Comparison of ENCODE assay signal across 20 mouse cellular contexts in genomic region chr17:86876940-86877339, GRCm38 (mm10). TPM values are rescaled to one million over a fixed set of nuclear protein-coding genes. Genes with fewer than 3 reads are reported as not detected.
"Had no signal": no experiment of that assay in that cellular context is flagged by ENCODE, and none has a peak within 500 bp of the region (broad histone marks: within the 10 kb centered on the region; RNA-seq: fewer than 3 reads in every experiment).

No protein-coding gene starts in this region.

- H3K27me3 ChIP-seq: limb, embryonic 12.5 days; neural tube, embryonic 13.5 days; stomach, embryonic 15.5 days had no signal

- H3K9ac ChIP-seq: limb, embryonic 12.5 days; lung, embryonic 14.5 days; midbrain, embryonic 12.5 days; neural tube, embryonic 13.5 days; stomach, embryonic 15.5 days had no signal

- H3K4me2 ChIP-seq: limb, embryonic 12.5 days; lung, embryonic 14.5 days; midbrain, embryonic 12.5 days; neural tube, embryonic 13.5 days; stomach, embryonic 15.5 days had no signal

- H3K36me3 ChIP-seq: limb, embryonic 12.5 days; midbrain, embryonic 12.5 days; neural tube, embryonic 13.5 days; stomach, embryonic 15.5 days had no signal

- H3K4me3 ChIP-seq: limb, embryonic 12.5 days; megakaryocyte, embryonic 14.5 days; midbrain, embryonic 12.5 days; neural tube, embryonic 13.5 days; stomach, embryonic 15.5 days had no signal

- DNase-seq: kidney, adult 8-10 months; kidney, postnatal 25 days; lung, embryonic 14.5 days; lung, postnatal 10 days; lung, postnatal 4 days; retina, postnatal 1 day; thymus, postnatal 4 days had no signal

- H3K27ac ChIP-seq: limb, embryonic 12.5 days; midbrain, embryonic 12.5 days; neural tube, embryonic 13.5 days; stomach, embryonic 15.5 days had no signal

- H3K9me3 ChIP-seq: limb, embryonic 12.5 days; megakaryocyte, embryonic 14.5 days; midbrain, embryonic 12.5 days; neural tube, embryonic 13.5 days; stomach, embryonic 15.5 days had no signal

- ATAC-seq: intestine, embryonic 16.5 days; midbrain, embryonic 16.5 days had no signal

- H3K4me1 ChIP-seq: limb, embryonic 12.5 days; megakaryocyte, embryonic 14.5 days; stomach, embryonic 15.5 days had no signal

RNA-seq across cellular contexts. Expression of gene Tmem247, which starts 40.2 kb away (rescaled TPM):
- total RNA-seq: layer of hippocampus, adult 18-20 months; layer of hippocampus, postnatal 10 days; left cerebral cortex, postnatal 36 days; liver, adult 2 months had no signal
- polyA plus RNA-seq: intestine, embryonic 16.5 days; kidney, embryonic 16.5 days; limb, embryonic 12.5 days; liver, adult 2 months; lung, embryonic 14.5 days; midbrain, embryonic 12.5 days; midbrain, embryonic 16.5 days; neural tube, embryonic 13.5 days; spleen, adult 2 months; stomach, embryonic 15.5 days had no signal
